Mouse (Mus musculus) forebrain, embryonic 16.5 days (tissue): ENCODE measurements around the gene Ddx49. TPM values are rescaled to one million over a fixed set of nuclear protein-coding genes. Genes with fewer than 3 reads are reported as not detected.

Experiments
- ATAC-seq: fragments of 200-750 bp; cut with Nextera tagmentation; 2 replicates; pipeline ENCODE4 v1.8.0; 2017; ENCODE audit warnings: mild to moderate bottlenecking, moderate library complexity
- H3K27ac ChIP-seq: fragments of 300-500 bp; sonication (generic); 2 replicates; pipeline ENCODE4 v1.5.1; 2014; ENCODE audit warnings: low read length, control low read depth
- H3K27me3 ChIP-seq: fragments of 300-500 bp; sonication (generic); replicated peaks from 2 replicates; pipeline ENCODE4 v1.6.1; 2014; ENCODE audit warnings: low read length; ENCODE audit not compliant: control insufficient read depth, insufficient read depth
- H3K36me3 ChIP-seq: fragments of 300-500 bp; sonication (generic); 2 replicates; pipeline ENCODE4 v1.6.1; 2014; ENCODE audit not compliant: control insufficient read depth, insufficient read depth
- H3K4me1 ChIP-seq: fragments of 300-500 bp; sonication (generic); replicated peaks from 2 replicates; pipeline ENCODE4 v1.6.1; 2014; ENCODE audit warnings: low read length; ENCODE audit not compliant: control insufficient read depth, insufficient read depth
- H3K4me2 ChIP-seq: fragments of 300-500 bp; sonication (generic); 2 replicates; pipeline ENCODE4 v1.6.1; 2014; ENCODE audit warnings: mild to moderate bottlenecking, low read length, control low read depth
- H3K4me3 ChIP-seq: fragments of 300-500 bp; sonication (generic); replicated peaks from 2 replicates; pipeline ENCODE4 v1.5.1; 2014; ENCODE audit warnings: mild to moderate bottlenecking, low read length, control low read depth
- H3K9ac ChIP-seq: fragments of 300-500 bp; sonication (generic); replicated peaks from 2 replicates; pipeline ENCODE4 v1.6.1; 2014; ENCODE audit warnings: low read depth, low read length, control low read depth
- H3K9me3 ChIP-seq: fragments of 300-500 bp; sonication (generic); 2 replicates; pipeline ENCODE4 v1.6.1; 2016; ENCODE audit warnings: low read length; ENCODE audit not compliant: control insufficient read depth
- WGBS: fragments of 180-500 bp; shearing (Covaris S2); extraction: QIAGEN DNeasy Blood & Tissue Kit; methylation state at CpG from one replicate; pipeline ENCODE4 v1.1.7; 2014; 5-methylcytosine and 5-hydroxymethylcytosine counted together
- polyA plus RNA-seq: library from polyadenylated mRNA; unstranded; fragments of >200 nt; fragmentation: Nextera tagmentation; extraction: Ambion mirVana; gene quantifications from 2 replicates; pipeline ENCODE4 v1.2.1, GENCODE M21; 2015

Gene Ddx49
- polyA plus RNA-seq, 1 experiment from 2014 or later: 53.7 TPM

DNA sequence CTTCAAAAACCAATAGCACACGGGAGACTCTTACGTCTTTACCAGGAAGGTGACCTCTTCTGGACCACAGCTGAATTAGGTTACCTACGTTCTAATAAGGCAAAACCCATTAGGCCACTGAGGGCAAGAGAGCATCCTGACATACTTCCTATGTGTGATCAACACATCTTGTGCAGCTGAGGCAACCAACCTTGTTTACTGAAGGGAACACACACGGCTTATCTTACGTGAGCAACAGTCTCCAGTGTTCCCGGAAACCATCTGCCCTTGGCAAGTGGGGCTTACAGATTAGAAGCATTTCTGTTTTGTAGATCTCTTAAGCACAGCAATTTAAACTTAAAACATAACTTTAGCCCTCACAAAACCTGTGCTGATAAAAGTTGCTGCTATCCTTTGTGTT lies 25.2 kb upstream of the Ddx49 start:
- no peak for ATAC-seq
- H3K36me3 ChIP-seq: peaks cover 26% of the 10 kb centered on the region

DNA sequence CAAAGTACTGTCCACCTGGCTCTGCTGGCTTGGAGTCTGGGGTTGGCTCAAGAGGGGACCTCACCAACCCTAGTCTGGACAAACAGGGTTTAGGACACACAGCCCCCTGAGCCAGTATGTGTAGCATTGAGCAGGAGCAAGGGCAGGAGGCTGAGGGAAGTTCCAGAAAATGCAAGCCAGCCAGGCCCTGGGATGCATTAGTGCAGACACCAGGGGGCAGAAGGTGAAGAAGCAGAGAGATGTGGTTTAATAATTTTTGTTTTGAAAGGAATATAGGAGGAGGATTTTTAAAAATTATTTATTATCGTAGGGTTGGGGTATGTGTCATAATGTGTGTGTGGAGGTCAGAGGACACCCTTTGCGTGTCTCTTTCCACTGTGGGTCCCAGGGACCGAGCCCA lies 21.4 kb upstream of the Ddx49 start:
- ATAC-seq: no peak
- Histone ChIP-seq H3K4me2 (no peak overlapping the region), H3K27ac (no peak overlapping the region), H3K9ac (no peak overlapping the region), H3K4me3 (no peak overlapping the region), H3K4me1 (no peaks in the 10 kb centered on the region), H3K36me3 (peaks cover 21% of the 10 kb centered on the region), H3K27me3 (no peaks in the 10 kb centered on the region), H3K9me3 (no peaks in the 10 kb centered on the region)
- WGBS: 94% methylated on average over 3 of the region's 3 CpGs

More for the DNA sequence above, 25.2 kb upstream of the Ddx49 start:
- no peak overlapping the region for H3K4me2 ChIP-seq
- no peaks in the 10 kb centered on the region for H3K27me3 ChIP-seq
- no peak overlapping the region for H3K9ac ChIP-seq
- H3K4me3 ChIP-seq: no peak overlapping the region
- no peak overlapping the region for H3K27ac ChIP-seq
- H3K4me1 ChIP-seq: peaks cover 28% of the 10 kb centered on the region
- 89% methylated on average over 6 of the region's 6 CpGs for WGBS
- no peaks in the 10 kb centered on the region for H3K9me3 ChIP-seq

DNA sequence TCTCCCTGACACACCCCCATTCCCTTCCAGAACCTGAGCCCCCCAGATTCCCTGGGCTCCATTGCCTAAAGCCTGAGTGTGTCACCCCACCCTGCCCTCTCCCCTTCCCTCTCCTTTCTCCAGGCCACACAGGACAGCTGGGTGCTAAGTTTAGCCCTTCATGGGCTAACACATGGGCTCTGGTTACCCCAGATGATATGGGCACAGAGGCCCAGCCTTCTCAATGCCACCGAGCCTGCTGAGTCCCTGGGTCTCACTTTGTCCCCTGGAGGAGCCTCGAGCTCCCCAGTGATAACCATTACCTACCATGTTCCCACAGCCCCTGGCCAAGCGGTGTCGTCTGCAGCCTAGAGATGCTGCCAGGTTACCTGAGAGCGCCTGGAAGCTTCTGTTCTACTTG lies 15.6 kb upstream of the Ddx49 start:
- 80% methylated on average over 5 of the region's 5 CpGs for WGBS
- Histone ChIP-seq H3K36me3 (peaks cover 9% of the 10 kb centered on the region), H3K4me3 (no peak overlapping the region), H3K4me2 (peak overlapping the region; percentile 88), H3K27ac (peak overlapping the region; percentile 95), H3K27me3 (no peaks in the 10 kb centered on the region), H3K4me1 (peaks cover 30% of the 10 kb centered on the region), H3K9me3 (no peaks in the 10 kb centered on the region), H3K9ac (0 out of 2 replicates have a peak overlapping the region, but pooled peaks have one; percentile 1)
- no peak for ATAC-seq

- ATAC-seq: peak; percentile 93
- H3K27ac ChIP-seq: peak overlapping the region; percentile 95
- no peaks in the 10 kb centered on the region for H3K9me3 ChIP-seq
- peaks cover 12% of the 10 kb centered on the region for H3K36me3 ChIP-seq
- peak overlapping the region; percentile 88 for H3K4me2 ChIP-seq
- WGBS: 3% methylated on average over 15 of the region's 15 CpGs
- H3K9ac ChIP-seq: peak overlapping the region; percentile 80
- peaks cover 30% of the 10 kb centered on the region for H3K4me1 ChIP-seq
- H3K27me3 ChIP-seq: no peaks in the 10 kb centered on the region
- H3K4me3 ChIP-seq: peak overlapping the region; percentile 74
Measured at GRCm38 (mm10) chr8:70316511-70317504, 14.5 kb upstream of the Ddx49 start.

GRCm38 (mm10) chr8:70315624-70316510 lies 13.6 kb upstream of the Ddx49 start, which contains the start of gene Cers1:
Gene Cers1, plus strand, starts transcription at chr8:70315775.
- 1% methylated on average over 66 of the region's 66 CpGs for WGBS
- Histone ChIP-seq H3K27me3 (no peaks in the 10 kb centered on the region), H3K4me1 (peaks cover 30% of the 10 kb centered on the region), H3K36me3 (peaks cover 13% of the 10 kb centered on the region), H3K9ac (peak within 1 kb of the TSS; percentile 80), H3K27ac (peak within 1 kb of the TSS; percentile 95), H3K9me3 (no peaks in the 10 kb centered on the region), H3K4me2 (peak within 1 kb of the TSS; percentile 88), H3K4me3 (peak within 1 kb of the TSS; percentile 74)
- ATAC-seq: peak; percentile 46

GRCm38 (mm10) chr8:70313399-70313798 lies 11.1 kb upstream of the Ddx49 start:
- H3K9me3 ChIP-seq: no peaks in the 10 kb centered on the region
- no peak for ATAC-seq
- H3K27me3 ChIP-seq: no peaks in the 10 kb centered on the region
- no peak overlapping the region for H3K4me2 ChIP-seq
- no peak overlapping the region for H3K9ac ChIP-seq
- no peak overlapping the region for H3K27ac ChIP-seq
- peaks cover 19% of the 10 kb centered on the region for H3K36me3 ChIP-seq
- H3K4me3 ChIP-seq: no peak overlapping the region
- 66% methylated on average over 2 of the region's 2 CpGs for WGBS
- H3K4me1 ChIP-seq: peaks cover 30% of the 10 kb centered on the region

DNA sequence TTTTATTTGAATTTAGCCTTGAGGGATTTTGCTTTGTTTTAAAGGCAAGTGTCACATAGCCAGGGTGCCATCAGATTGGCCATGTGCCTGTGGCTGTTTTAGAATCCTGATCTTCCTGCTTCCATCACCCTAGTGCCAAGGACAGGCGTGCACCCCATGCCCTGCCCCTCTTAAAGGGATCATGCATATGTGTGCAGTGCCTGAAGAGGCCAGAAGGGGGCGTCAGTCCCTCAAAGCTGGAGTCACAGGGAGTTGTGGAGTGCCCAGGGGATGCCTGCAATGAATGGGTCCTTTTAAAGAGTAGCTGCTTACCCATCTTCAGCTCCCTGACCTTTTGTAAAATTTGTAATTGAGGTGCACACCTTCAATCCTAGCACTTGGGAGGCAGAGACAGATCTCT lies 7.0 kb upstream of the Ddx49 start:
- WGBS: 18% methylated on average over 2 of the region's 2 CpGs
- no peak for ATAC-seq
- no peak overlapping the region for H3K4me2 ChIP-seq
- no peak overlapping the region for H3K4me3 ChIP-seq
- H3K36me3 ChIP-seq: peaks cover 29% of the 10 kb centered on the region
- H3K27ac ChIP-seq: no peak overlapping the region; the same call in 1 of the 2 replicates
- H3K27me3 ChIP-seq: no peaks in the 10 kb centered on the region
- no peak overlapping the region for H3K9ac ChIP-seq
- no peaks in the 10 kb centered on the region for H3K9me3 ChIP-seq
- H3K4me1 ChIP-seq: 0 out of 2 replicates have a peak, but pooled peaks cover 1% of the 10 kb centered on the region

DNA sequence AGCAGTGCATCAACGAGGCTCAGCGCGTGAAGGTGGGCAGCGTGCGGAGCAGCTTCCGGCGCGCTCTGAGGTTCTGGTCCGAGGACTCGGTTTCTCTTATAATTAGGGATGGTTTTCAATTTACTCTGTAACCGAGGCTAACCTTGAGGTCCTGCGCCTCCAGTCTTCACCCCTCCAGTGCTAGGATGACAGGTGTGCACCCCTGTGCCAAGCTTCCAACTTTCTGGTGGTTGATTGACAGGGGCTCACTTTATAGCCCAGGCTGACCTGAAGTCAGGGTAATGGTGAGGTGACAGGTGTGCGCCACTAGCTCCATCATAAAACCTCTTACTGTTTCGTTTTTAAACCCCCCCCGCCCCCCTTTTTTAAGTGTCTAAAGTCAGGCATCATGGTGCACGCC lies 612 bp upstream of the Ddx49 start:
- Histone ChIP-seq H3K27me3 (no peaks in the 10 kb centered on the region), H3K27ac (peak overlapping the region; percentile 80), H3K4me2 (peak overlapping the region; percentile 92), H3K9me3 (no peaks in the 10 kb centered on the region), H3K36me3 (peaks cover 7% of the 10 kb centered on the region), H3K4me3 (peak overlapping the region; percentile 93), H3K9ac (peak overlapping the region; percentile 63), H3K4me1 (peaks cover 23% of the 10 kb centered on the region)
- 4% methylated on average over 16 of the region's 16 CpGs for WGBS
- peak; percentile 13; the same call in 1 of the 2 replicates for ATAC-seq

DNA sequence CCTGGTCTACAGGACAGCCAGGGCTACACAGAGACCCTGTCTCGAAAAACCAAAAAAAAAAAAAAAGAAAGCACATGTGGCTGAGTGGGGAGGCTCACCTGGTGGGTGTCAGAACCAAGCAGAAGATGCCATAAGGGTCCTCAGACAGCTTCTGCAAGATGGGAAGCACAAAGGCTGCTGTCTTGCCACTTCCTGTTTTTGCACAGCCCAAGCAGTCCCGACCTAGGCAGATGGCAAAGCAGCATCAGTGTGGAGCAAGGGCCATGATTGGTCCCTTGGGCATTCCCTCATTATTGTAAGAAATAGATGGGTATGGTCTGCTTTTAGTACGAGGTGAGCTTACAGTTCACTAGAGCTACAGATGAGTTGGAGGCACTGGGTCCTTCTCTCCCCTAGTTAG lies 1.4 kb downstream of the Ddx49 start:
- Histone ChIP-seq H3K9me3 (no peaks in the 10 kb centered on the region), H3K27me3 (no peaks in the 10 kb centered on the region), H3K27ac (no peak overlapping the region), H3K36me3 (peaks cover 18% of the 10 kb centered on the region), H3K4me1 (peaks cover 23% of the 10 kb centered on the region), H3K9ac (no peak overlapping the region), H3K4me3 (no peak overlapping the region), H3K4me2 (no peak overlapping the region)
- ATAC-seq: no peak
- WGBS: 88% methylated on average over 3 of the region's 3 CpGs
